Mouse (Mus musculus) splenic B cell, adult 2 months (primary cell): ENCODE results near the gene Cbfb.

Experiments
- DNase-seq: peaks from one replicate; pipeline ENCODE4 v3.0.0-alpha.2; 2011; ENCODE audit warnings: low read depth, low spot score
- H3K27me3 ChIP-seq: 2 replicates; pipeline ENCODE4 v1.6.1; 2012; ENCODE audit warnings: mild to moderate bottlenecking, low read length, moderate library complexity, mixed read lengths; ENCODE audit not compliant: control insufficient read depth, poor library complexity, insufficient read depth, severe bottlenecking
- H3K36me3 ChIP-seq: 2 replicates; pipeline ENCODE4 v1.6.1; 2012; ENCODE audit warnings: mild to moderate bottlenecking, low read length, moderate library complexity, mixed read lengths; ENCODE audit not compliant: control insufficient read depth, poor library complexity, insufficient read depth, severe bottlenecking

The Cbfb gene

GRCm38 (mm10) chr8:105265128-105265527 lies 94.7 kb downstream of the Cbfb start:
- Histone ChIP-seq H3K27me3 (no peaks in the 10 kb centered on the region), H3K36me3 (no peaks in the 10 kb centered on the region)
- peak; percentile 76 for DNase-seq

- Histone ChIP-seq H3K36me3 (no peaks in the 10 kb centered on the region), H3K27me3 (no peaks in the 10 kb centered on the region)
- DNase-seq: peak; percentile 78
These were observed 96.3 kb downstream of the Cbfb start for GRCm38 (mm10) chr8:105266775-105267174.
